Mouse (Mus musculus) CH12.LX (cell line): ENCODE measurements around the gene Dct. TPM values are rescaled to one million over a fixed set of nuclear protein-coding genes. Genes with fewer than 3 reads are reported as not detected.

Experiments used
- DNase-seq: peaks from one replicate; pipeline ENCODE4 v3.0.0-alpha.2; 2013; ENCODE audit errors: extremely low read depth
- H3K27ac ChIP-seq: 2 replicates; pipeline ENCODE4 v1.5.1; 2012; ENCODE audit warnings: low read depth, mild to moderate bottlenecking, control low read depth, moderate library complexity; ENCODE audit not compliant: insufficient read depth
- H3K27me3 ChIP-seq: replicated peaks from 2 replicates; pipeline ENCODE3; 2012; ENCODE audit warnings: inconsistent platforms
- H3K36me3 ChIP-seq, 2 experiments: replicated peaks in 1 of 2; 2 replicates each; pipeline versions ENCODE3 to v1.6.1; 2012; ENCODE audit warnings: inconsistent platforms in 1 of 2, low read length in 1 of 2, mild to moderate bottlenecking in 1 of 2, mixed read lengths in 1 of 2, moderate library complexity in 1 of 2; ENCODE audit not compliant: control insufficient read depth in 1 of 2, insufficient read depth in 1 of 2
- H3K4me1 ChIP-seq, 2 experiments: 2 replicates each; pipeline ENCODE4 v1.6.1; 2012; ENCODE audit warnings: inconsistent platforms in 1 of 2, moderate library complexity in 1 of 2; ENCODE audit not compliant: insufficient read depth in 2 of 2, control insufficient read depth in 1 of 2
- H3K4me2 ChIP-seq: 2 replicates; pipeline ENCODE4 v1.6.1; 2012; ENCODE audit warnings: low read depth, mild to moderate bottlenecking, control low read depth; ENCODE audit not compliant: poor library complexity, insufficient read depth, severe bottlenecking
- H3K4me3 ChIP-seq, 3 experiments: fragments of 150-350 bp in 1 of 3; sonication (generic) in 1 of 3; replicated peaks in 1 of 3; 2 replicates each; pipeline versions ENCODE3 to v1.5.1; 2011 to 2012; ENCODE audit warnings: low read depth in 2 of 3, low read length in 2 of 3, mild to moderate bottlenecking in 2 of 3, moderate library complexity in 2 of 3, control low read depth in 1 of 3, improper control_type of control experiment in 1 of 3, inconsistent platforms in 1 of 3, mixed read lengths in 1 of 3; ENCODE audit not compliant: poor library complexity in 1 of 3
- H3K79me2 ChIP-seq: replicated peaks from 2 replicates; pipeline ENCODE4 v1.6.1; 2012; ENCODE audit warnings: mild to moderate bottlenecking, moderate library complexity; ENCODE audit not compliant: control insufficient read depth, poor library complexity, insufficient read depth, severe bottlenecking; ENCODE audit errors: extremely low read depth
- H3K9ac ChIP-seq: 2 replicates; pipeline ENCODE4 v1.6.1; 2012; ENCODE audit warnings: low read depth, mild to moderate bottlenecking, control low read depth, moderate library complexity; ENCODE audit not compliant: insufficient read depth
- H3K9me3 ChIP-seq: replicated peaks from 2 replicates; pipeline ENCODE3; 2012; ENCODE audit warnings: low read length, inconsistent platforms, mixed read lengths
- CHD1 ChIP-seq: IDR thresholded peaks from 2 replicates; pipeline ENCODE4 v1.6.1; 2012; ENCODE audit warnings: low read depth, low read length, improper control_type of control experiment, inconsistent platforms
- CTCF ChIP-seq, 2 experiments: IDR thresholded peaks in 1 of 2; conservative IDR thresholded peaks in 1 of 2; 2 replicates each; pipeline ENCODE4 v1.5.1; 2011 to 2012; ENCODE audit warnings: low read depth in 2 of 2, low read length in 2 of 2, improper control_type of control experiment in 1 of 2, inconsistent platforms in 1 of 2, mild to moderate bottlenecking in 1 of 2, moderate library complexity in 1 of 2
- EP300 ChIP-seq: IDR thresholded peaks from 2 replicates; pipeline ENCODE4 v1.6.1; 2011; ENCODE audit warnings: low read length, improper control_type of control experiment
- GABPA ChIP-seq: IDR thresholded peaks from 2 replicates; pipeline ENCODE4 v1.6.1; 2012; ENCODE audit warnings: low read depth, low read length, improper control_type of control experiment, inconsistent platforms; ENCODE audit not compliant: insufficient replicate concordance
- HCFC1 ChIP-seq: IDR thresholded peaks from 2 replicates; pipeline ENCODE4 v1.6.1; 2012; ENCODE audit warnings: low read depth, mild to moderate bottlenecking, inconsistent platforms, low read length, improper control_type of control experiment
- JUN ChIP-seq: IDR thresholded peaks from 2 replicates; pipeline ENCODE4 v1.6.1; 2011; ENCODE audit warnings: low read depth, mild to moderate bottlenecking, low read length, improper control_type of control experiment, moderate library complexity; ENCODE audit not compliant: insufficient read depth
- MXI1 ChIP-seq: IDR thresholded peaks from 2 replicates; pipeline ENCODE4 v1.6.1; 2011; ENCODE audit warnings: mild to moderate bottlenecking, low read depth, low read length, improper control_type of control experiment
- NELFE ChIP-seq: IDR thresholded peaks from 2 replicates; pipeline ENCODE4 v1.6.1; 2011; ENCODE audit warnings: low read depth, low read length, improper control_type of control experiment
- PAX5 ChIP-seq: IDR thresholded peaks from 2 replicates; pipeline ENCODE4 v1.6.1; 2012; ENCODE audit warnings: low read length, inconsistent platforms, mixed read lengths
- POLR2A ChIP-seq: IDR thresholded peaks from 2 replicates; pipeline ENCODE4 v1.6.1; 2011; ENCODE audit warnings: low read depth, mild to moderate bottlenecking, improper control_type of control experiment, low read length
- SMC3 ChIP-seq: IDR thresholded peaks from 2 replicates; pipeline ENCODE4 v1.6.1; 2011; ENCODE audit warnings: low read depth, low read length, improper control_type of control experiment
- TCF12 ChIP-seq: IDR thresholded peaks from 2 replicates; pipeline ENCODE4 v1.6.1; 2014; ENCODE audit warnings: low read depth, mild to moderate bottlenecking, inconsistent platforms, low read length, improper control_type of control experiment
- UBTF ChIP-seq: IDR thresholded peaks from 2 replicates; pipeline ENCODE4 v1.6.1; 2012; ENCODE audit warnings: low read depth, mild to moderate bottlenecking, inconsistent platforms, low read length, improper control_type of control experiment, moderate library complexity
- ZNF384 ChIP-seq: IDR thresholded peaks from 2 replicates; pipeline ENCODE4 v1.6.1; 2012; ENCODE audit warnings: low read depth, low read length, improper control_type of control experiment, inconsistent platforms
- dilution Hi-C: fragments of 300-500 bp; cut with MboI; formaldehyde crosslinking; loops from 2 replicates; pipeline ENCODE4 v1.14.3; 2020; ENCODE audit warnings: low sequenced_read_pairs; ENCODE audit not compliant: extremely low pct_unique_long_range_greater_than_20kb, extremely low pct_ligation_motif_present
- in situ Hi-C: fragments of 300-500 bp; cut with MboI; formaldehyde crosslinking; loops from 3 replicates; pipeline ENCODE4 v1.14.3; 2019; ENCODE audit warnings: low sequenced_read_pairs, low pct_ligation_motif_present, low pct_unique_long_range_greater_than_20kb, mixed read lengths
- polyA plus RNA-seq: library from polyadenylated mRNA; unstranded; fragments of >175 nt; gene quantifications from 2 replicates; pipeline ENCODE4 v1.2.1, GENCODE M21; 2012; ENCODE audit warnings: low read depth; ENCODE audit not compliant: insufficient read length
- total RNA-seq, 2 experiments: library from RNA; depleted of rRNA; stranded (reverse); fragments of 300-350 nt in 1 of 2; fragments of >200 nt in 1 of 2; gene quantifications; 2 replicates each; pipeline ENCODE4 v1.2.3; 2012 to 2014

The Dct gene
- total and polyA plus RNA-seq, 3 experiments, result 0.34 TPM; not detected in 2

- Histone ChIP-seq H3K27me3 (peaks cover 26% of the 10 kb centered on the region), H3K79me2 (no peaks in the 10 kb centered on the region), H3K9me3 (no peaks in the 10 kb centered on the region), H3K27ac (no peak overlapping the region), H3K36me3 (no peaks in the 10 kb centered on the region), H3K4me2 (no peak overlapping the region), H3K4me1 (peaks cover 0 to 9% of the 10 kb centered on the region in 2 experiments; a peak in 2 of 4 replicates), H3K9ac (no peak overlapping the region), H3K4me3 (no peak overlapping the region)
- in situ Hi-C loops (no loop called here), dilution Hi-C loops (no loop called here)
- no peak for TF ChIP-seq HCFC1
- no peak for DNase-seq
Observed at GRCm38 (mm10) chr14:118057696-118058580, 5.9 kb upstream of the Dct start.

DNA sequence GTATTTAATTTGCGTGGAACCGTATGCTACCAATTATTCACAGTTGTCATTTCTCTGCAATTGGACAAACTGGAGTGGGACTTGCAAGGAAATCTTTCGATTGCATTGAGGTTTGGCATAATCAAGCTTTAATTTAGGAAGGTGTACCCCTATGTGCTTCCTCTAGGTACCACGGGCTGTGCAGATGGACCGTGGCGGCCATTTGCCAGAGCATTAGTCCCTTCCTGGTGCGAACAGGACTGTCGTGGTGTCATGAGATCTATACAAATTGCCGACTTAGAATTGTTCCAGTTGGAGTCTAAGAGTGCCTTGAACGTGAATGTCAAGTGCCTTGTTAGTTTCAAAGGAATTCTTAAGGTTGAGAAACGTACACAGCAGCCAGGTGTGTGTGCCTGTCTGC is 726 bp upstream of the Dct start:
- TF ChIP-seq UBTF, result no peak
- no peak for TF ChIP-seq POLR2A
- TF ChIP-seq EP300, result no peak
- Histone ChIP-seq H3K9me3 (no peaks in the 10 kb centered on the region), H3K36me3 (no peaks in the 10 kb centered on the region), H3K27ac (no peak overlapping the region), H3K9ac (no peak overlapping the region), H3K27me3 (peaks cover 55% of the 10 kb centered on the region), H3K79me2 (no peaks in the 10 kb centered on the region), H3K4me2 (no peak overlapping the region), H3K4me3 (no peak overlapping the region), H3K4me1 (peaks cover 6 to 18% of the 10 kb centered on the region in 2 experiments)
- dilution Hi-C loops (no loop called here), in situ Hi-C loops (no loop called here)
- DNase-seq, result no peak

GRCm38 (mm10) chr14:118051396-118051795 is 648 bp downstream of the Dct start:
- in situ Hi-C loops (no loop called here), dilution Hi-C loops (no loop called here)
- Histone ChIP-seq H3K4me2 (no peak overlapping the region), H3K27me3 (peaks cover 66% of the 10 kb centered on the region), H3K36me3 (no peaks in the 10 kb centered on the region), H3K9ac (no peak overlapping the region), H3K79me2 (no peaks in the 10 kb centered on the region), H3K4me3 (no peak overlapping the region), H3K4me1 (peaks cover 6 to 18% of the 10 kb centered on the region in 2 experiments), H3K9me3 (no peaks in the 10 kb centered on the region), H3K27ac (no peak overlapping the region)
- no peak for TF ChIP-seq UBTF
- no peak for TF ChIP-seq TCF12
- no peak for TF ChIP-seq PAX5
- no peak for TF ChIP-seq JUN
- TF ChIP-seq NELFE, result no peak
- no peak for TF ChIP-seq SMC3
- no peak for TF ChIP-seq ZNF384
- TF ChIP-seq CHD1, result no peak
- no peak for TF ChIP-seq CTCF (conservative IDR thresholded peaks at IDR 0.05 in 1 of 2, IDR thresholded peaks at IDR 0.05 in 1 of 2; ENCODE audit: low read depth in 2 of 2, low read length in 2 of 2)
- no peak for TF ChIP-seq MXI1
- TF ChIP-seq GABPA, result no peak
- no peak for DNase-seq
